ENCODE assay signal across 8 mouse cellular contexts in the genomic region with DNA sequence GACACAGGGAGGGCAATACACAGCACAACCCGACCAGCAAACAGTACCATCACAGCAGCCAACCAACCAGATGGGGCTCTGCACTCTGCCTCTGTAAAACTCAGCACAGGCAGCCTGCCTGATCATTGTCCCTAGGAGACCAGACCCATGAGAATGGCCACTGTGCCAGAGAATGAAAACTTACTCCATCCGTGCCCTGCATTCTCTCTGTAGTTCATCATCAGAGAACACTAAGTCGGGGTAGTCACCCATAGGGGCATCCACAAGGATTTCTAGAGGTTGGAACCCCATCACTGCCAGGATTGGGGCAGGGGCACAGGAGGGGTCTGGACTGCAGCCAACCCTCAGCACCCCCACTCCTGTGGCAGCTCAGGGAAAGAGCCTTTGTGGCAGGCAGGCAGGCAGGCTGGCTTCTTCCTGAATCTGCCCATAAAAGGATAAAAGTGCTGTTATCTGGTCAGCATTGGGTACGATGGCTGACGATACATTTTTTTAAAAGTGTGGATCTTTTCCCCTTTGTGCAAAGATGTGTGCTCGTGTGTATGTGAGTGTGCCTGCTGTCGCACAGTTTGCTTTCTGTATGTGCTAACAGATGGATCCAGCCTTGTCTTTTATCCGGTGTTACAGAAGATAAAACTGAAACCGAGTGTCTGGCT. TPM values are rescaled to one million over a fixed set of nuclear protein-coding genes. Genes with fewer than 3 reads are reported as not detected.
DNase-seq lines count a peak whose midpoint lies in the region; ATAC-seq and TF ChIP-seq lines count a peak whose summit lies in the region.

No protein-coding gene starts in this region.

- peak overlapping the region; percentile 58 for H3K4me3 ChIP-seq in gastrocnemius, adult 2 months
- peak overlapping the region; percentile 22; the same call in 1 of the 2 replicates for H3K4me3 ChIP-seq in thymus, adult 2 months (ENCODE audit: control insufficient read depth, insufficient read depth, low read length)
- no peak overlapping the region for H3K4me3 ChIP-seq in forebrain, embryonic 16.5 days (replicated peaks; ENCODE audit: low read length)
- H3K4me3 ChIP-seq in neural tube, embryonic 13.5 days: no peak overlapping the region; the same call in 1 of the 2 replicates

- peaks cover 14% of the 10 kb centered on the region for H3K4me1 ChIP-seq in thymus, adult 2 months (replicated peaks; ENCODE audit: control insufficient read depth, insufficient read depth, low read length)
- H3K4me1 ChIP-seq in forebrain, embryonic 16.5 days (replicated peaks; ENCODE audit: control insufficient read depth, insufficient read depth, low read length): peaks cover 34% of the 10 kb centered on the region
- peaks cover 39% of the 10 kb centered on the region for H3K4me1 ChIP-seq in neural tube, embryonic 13.5 days (replicated peaks)

- H3K4me2 ChIP-seq in forebrain, embryonic 16.5 days (ENCODE audit: low read length): peak overlapping the region; percentile 42
- H3K4me2 ChIP-seq in neural tube, embryonic 13.5 days: peak overlapping the region; percentile 42

- H3K9ac ChIP-seq in forebrain, embryonic 16.5 days (replicated peaks; ENCODE audit: low read depth, low read length): peak overlapping the region; percentile 35; the same call in 1 of the 2 replicates
- peak overlapping the region; percentile 54 for H3K9ac ChIP-seq in neural tube, embryonic 13.5 days

- no peaks in the 10 kb centered on the region for H3K27me3 ChIP-seq in thymus, adult 2 months (ENCODE audit: control insufficient read depth, insufficient read depth, low read length)
- no peaks in the 10 kb centered on the region for H3K27me3 ChIP-seq in forebrain, embryonic 16.5 days (replicated peaks; ENCODE audit: control insufficient read depth, insufficient read depth, low read length)
- H3K27me3 ChIP-seq in neural tube, embryonic 13.5 days: no peaks in the 10 kb centered on the region

- H3K9me3 ChIP-seq in forebrain, embryonic 16.5 days (ENCODE audit: control insufficient read depth, low read length): no peaks in the 10 kb centered on the region
- H3K9me3 ChIP-seq in neural tube, embryonic 13.5 days: no peaks in the 10 kb centered on the region

- ATAC-seq in forebrain, embryonic 16.5 days: peak; percentile 84
- peak; percentile 83 for ATAC-seq in neural tube, embryonic 13.5 days (ENCODE audit: low read depth)

- DNase-seq in gastrocnemius, adult 2 months: peak; percentile 44
- DNase-seq in gastrocnemius, adult 8-10 months (ENCODE audit: low spot score in 2 of 2): no peak
- DNase-seq in thymus, adult 2 months: no peak
- no peak for DNase-seq in thymus, postnatal 10 days (ENCODE audit: low spot score in 2 of 2)
- peak; percentile 44 to 50 for DNase-seq in layer of hippocampus, adult 8-10 months (ENCODE audit: low spot score in 2 of 2)
- DNase-seq in kidney, adult 8-10 months: no peak

- peak overlapping the region; percentile 63 for H3K27ac ChIP-seq in gastrocnemius, adult 2 months
- peak overlapping the region; percentile 19; the same call in 1 of the 2 replicates for H3K27ac ChIP-seq in thymus, adult 2 months (ENCODE audit: control insufficient read depth, insufficient read depth, low read length)
- peak overlapping the region; percentile 98 for H3K27ac ChIP-seq in forebrain, embryonic 16.5 days (ENCODE audit: low read length)
- peak overlapping the region; percentile 89 for H3K27ac ChIP-seq in neural tube, embryonic 13.5 days (replicated peaks)

- no peaks in the 10 kb centered on the region for H3K36me3 ChIP-seq in thymus, adult 2 months (ENCODE audit: control insufficient read depth, insufficient read depth, low read length)
- H3K36me3 ChIP-seq in forebrain, embryonic 16.5 days (ENCODE audit: control insufficient read depth, insufficient read depth): no peaks in the 10 kb centered on the region
- no peaks in the 10 kb centered on the region for H3K36me3 ChIP-seq in neural tube, embryonic 13.5 days

- no peak for TF ChIP-seq CTCF in gastrocnemius, adult 2 months (IDR thresholded peaks at IDR 0.05)
- TF ChIP-seq CTCF in thymus, adult 2 months (IDR thresholded peaks at IDR 0.05; ENCODE audit: borderline replicate concordance, control insufficient read depth, extremely low read depth, insufficient read depth, low read length, poor library complexity): no peak

- TF ChIP-seq POLR2A in thymus, adult 2 months (IDR thresholded peaks at IDR 0.05; ENCODE audit: control insufficient read depth, extremely low read depth, insufficient read depth, low read length, poor library complexity): no peak

- WGBS in thymus, adult 2 months: 16% methylated on average over 9 of the region's 9 CpGs
- 28% methylated on average over 9 of the region's 9 CpGs for WGBS in forebrain, embryonic 16.5 days
- WGBS in neural tube, embryonic 13.5 days: 24% methylated on average over 9 of the region's 9 CpGs

- intact Hi-C loops in gastrocnemius, adult 2 months (cut with DNase I): no loop called here

RNA-seq across cellular contexts. Expression of a gene that starts 25.3 kb away (rescaled TPM):
- total RNA-seq in gastrocnemius, adult 2 months (2021): 1 to 10 TPM; 5.5 to 6.3 TPM
- total RNA-seq in gastrocnemius, adult 8-10 months (2022): 1 to 10 TPM; 1.2 to 3.4 (median 2.4) TPM
- polyA plus RNA-seq in thymus, adult 2 months (2012; rRNA removed): 5.2 and 5.3 TPM in 2 replicates
- 186 and 218 TPM in 2 replicates for polyA plus RNA-seq in forebrain, embryonic 16.5 days (2015; fragmentation: Nextera tagmentation; extraction: Ambion mirVana)
- total RNA-seq in layer of hippocampus, adult 8-10 months (2022): 100 to 1,000 TPM; 159 to 187 (median 169) TPM
- polyA plus RNA-seq in neural tube, embryonic 13.5 days (2015; fragmentation: Nextera tagmentation; extraction: Ambion mirVana): 34.1 and 42.6 TPM in 2 replicates

Comparison
In these comparisons a context has a peak if more than half of its experiments do, and no peak if none do; other contexts are left out.
1. DNase-seq: peak in gastrocnemius, adult 2 months (single experiment) and layer of hippocampus, adult 8-10 months (2 of 2); none in gastrocnemius, adult 8-10 months (0 of 2), thymus, adult 2 months (single experiment), thymus, postnatal 10 days (0 of 2) and kidney, adult 8-10 months (0 of 2).
2. H3K27ac ChIP-seq: peak in every context shown above with its lines; median percentile 98 in forebrain, embryonic 16.5 days; 89 in neural tube, embryonic 13.5 days; 63 in gastrocnemius, adult 2 months; 19 in thymus, adult 2 months.
3. H3K4me3 ChIP-seq: peak in gastrocnemius, adult 2 months (single experiment) and thymus, adult 2 months (single experiment); none in forebrain, embryonic 16.5 days (single experiment) and neural tube, embryonic 13.5 days (single experiment).
4. RNA of a gene that starts 25.3 kb away (total RNA-seq): 159 to 187 TPM in layer of hippocampus, adult 8-10 months; 5.5 to 6.3 TPM in gastrocnemius, adult 2 months and 1.2 to 3.4 TPM in gastrocnemius, adult 8-10 months; every median in the first group is over 10 times any median in the second.